Mouse (Mus musculus): ENCODE measurements at regions not wholly inside any gene's neighbourhood (a gene's known extent, or its start where the extent isn't known, plus 50 kb on each side); places are given as distances from the start of the nearest gene placed in this dataset.

- H3K27me3 ChIP-seq (replicated peaks): peaks cover 21% of the 10 kb centered on the region
- no peaks in the 10 kb centered on the region for H3K9me3 ChIP-seq (replicated peaks; ENCODE audit: low read length)
- H3K36me3 ChIP-seq (replicated peaks in 1 of 2; ENCODE audit: control insufficient read depth in 1 of 2, insufficient read depth in 1 of 2, low read length in 1 of 2): no peaks in the 10 kb centered on the region
- DNase-seq (ENCODE audit: extremely low read depth): no peak
- H3K9ac ChIP-seq (ENCODE audit: insufficient read depth, low read depth): no peak overlapping the region
- H3K4me1 ChIP-seq (ENCODE audit: control insufficient read depth in 1 of 2, insufficient read depth in 2 of 2): 0 out of 4 replicates have a peak, but pooled peaks cover 0 to 2% of the 10 kb centered on the region in 2 experiments
- in situ Hi-C loops (cut with MboI; ENCODE audit: low pct_ligation_motif_present, low pct_unique_long_range_greater_than_20kb, low sequenced_read_pairs) (no loop called here), dilution Hi-C loops (cut with MboI; ENCODE audit: extremely low pct_ligation_motif_present, extremely low pct_unique_long_range_greater_than_20kb, low sequenced_read_pairs) (no loop called here)
- TF ChIP-seq NRF1 (IDR thresholded peaks at IDR 0.05; ENCODE audit: low read depth, low read length): no peak
- TF ChIP-seq MEF2A (IDR thresholded peaks at IDR 0.05; ENCODE audit: borderline replicate concordance, low read depth, low read length): no peak
- TF ChIP-seq UBTF (IDR thresholded peaks at IDR 0.05; ENCODE audit: low read depth, low read length): no peak
- no peak for TF ChIP-seq ELF1 (IDR thresholded peaks at IDR 0.05; ENCODE audit: low read depth, low read length)
- no peak for TF ChIP-seq EP300 (IDR thresholded peaks at IDR 0.05; ENCODE audit: low read length)
- TF ChIP-seq PAX5 (IDR thresholded peaks at IDR 0.05; ENCODE audit: low read length): no peak
- TF ChIP-seq MAFK (IDR thresholded peaks at IDR 0.05; ENCODE audit: insufficient replicate concordance, low read length): no peak
- TF ChIP-seq CHD1 (IDR thresholded peaks at IDR 0.05; ENCODE audit: low read depth, low read length): no peak
- TF ChIP-seq KAT2A (IDR thresholded peaks at IDR 0.05; ENCODE audit: insufficient replicate concordance, low read length): no peak
- TF ChIP-seq TCF12 (IDR thresholded peaks at IDR 0.05; ENCODE audit: low read depth, low read length): no peak
- no peak for TF ChIP-seq ETS1 (conservative IDR thresholded peaks at IDR 0.05; ENCODE audit: low read depth, low read length)
- TF ChIP-seq HCFC1 (IDR thresholded peaks at IDR 0.05; ENCODE audit: low read depth, low read length): no peak
- no peak for TF ChIP-seq MAX (IDR thresholded peaks at IDR 0.05; ENCODE audit: low read length)
- TF ChIP-seq CTCF (conservative IDR thresholded peaks at IDR 0.05 in 1 of 2, IDR thresholded peaks at IDR 0.05 in 1 of 2; ENCODE audit: low read depth in 2 of 2, low read length in 2 of 2): no peak
- no peak for TF ChIP-seq USF1 (IDR thresholded peaks at IDR 0.05; ENCODE audit: low read depth, low read length)
- no peak for TF ChIP-seq ZNF384 (IDR thresholded peaks at IDR 0.05; ENCODE audit: low read depth, low read length)
- no peak for TF ChIP-seq USF2 (conservative IDR thresholded peaks at IDR 0.05; ENCODE audit: low read depth, low read length)
- no peak for TF ChIP-seq GABPA (IDR thresholded peaks at IDR 0.05; ENCODE audit: insufficient replicate concordance, low read depth, low read length)
- H3K4me2 ChIP-seq (ENCODE audit: insufficient read depth, low read depth, poor library complexity, severe bottlenecking): no peak overlapping the region
- no peaks in the 10 kb centered on the region for H3K79me2 ChIP-seq (replicated peaks; ENCODE audit: control insufficient read depth, extremely low read depth, insufficient read depth, poor library complexity, severe bottlenecking)
- no peak overlapping the region for H3K27ac ChIP-seq (ENCODE audit: insufficient read depth, low read depth)
- H3K4me3 ChIP-seq (replicated peaks in 1 of 3; ENCODE audit: low read depth in 2 of 3, low read length in 2 of 3, poor library complexity in 1 of 3): no peak overlapping the region
Observed at GRCm38 (mm10) chr4:101351716-101352115, 67.4 kb upstream of the Ak4 start.

- no peak for TF ChIP-seq ZC3H11A (IDR thresholded peaks at IDR 0.05; ENCODE audit: low read depth, low read length)
- TF ChIP-seq ETS1 (conservative IDR thresholded peaks at IDR 0.05; ENCODE audit: low read depth, low read length): no peak
- no peak for TF ChIP-seq MYC (IDR thresholded peaks at IDR 0.05; ENCODE audit: low read depth, low read length)
- no peak for TF ChIP-seq ELF1 (IDR thresholded peaks at IDR 0.05; ENCODE audit: low read depth, low read length)
- TF ChIP-seq EP300 (IDR thresholded peaks at IDR 0.05; ENCODE audit: low read length): no peak
- TF ChIP-seq POLR2A (IDR thresholded peaks at IDR 0.05; ENCODE audit: low read depth, low read length): no peak
- in situ Hi-C loops (cut with MboI; ENCODE audit: low pct_ligation_motif_present, low pct_unique_long_range_greater_than_20kb, low sequenced_read_pairs): no loop called here
- DNase-seq (ENCODE audit: extremely low read depth): no peak
- Histone ChIP-seq H3K4me3 (replicated peaks in 1 of 3; ENCODE audit: low read depth in 2 of 3, low read length in 2 of 3, poor library complexity in 1 of 3) (no peak overlapping the region), H3K27me3 (replicated peaks) (peaks cover 17% of the 10 kb centered on the region), H3K9me3 (replicated peaks; ENCODE audit: low read length) (no peaks in the 10 kb centered on the region), H3K27ac (ENCODE audit: insufficient read depth, low read depth) (no peak overlapping the region), H3K36me3 (replicated peaks in 1 of 2; ENCODE audit: control insufficient read depth in 1 of 2, insufficient read depth in 1 of 2, low read length in 1 of 2) (no peaks in the 10 kb centered on the region), H3K9ac (ENCODE audit: insufficient read depth, low read depth) (no peak overlapping the region), H3K4me2 (ENCODE audit: insufficient read depth, low read depth, poor library complexity, severe bottlenecking) (no peak overlapping the region), H3K4me1 (ENCODE audit: control insufficient read depth in 1 of 2, insufficient read depth in 2 of 2) (0 out of 4 replicates have a peak, but pooled peaks cover 0 to 3% of the 10 kb centered on the region in 2 experiments), H3K79me2 (replicated peaks; ENCODE audit: control insufficient read depth, extremely low read depth, insufficient read depth, poor library complexity, severe bottlenecking) (no peaks in the 10 kb centered on the region)
- dilution Hi-C loops (cut with MboI; ENCODE audit: extremely low pct_ligation_motif_present, extremely low pct_unique_long_range_greater_than_20kb, low sequenced_read_pairs): no loop called here
Observed at GRCm38 (mm10) chr4:101350656-101351055, 68.4 kb upstream of the Ak4 start.
